Mouse (Mus musculus): Measurements from ENCODE around the gene Sebox. TPM values are rescaled to one million over a fixed set of nuclear protein-coding genes. Genes with fewer than 3 reads are reported as not detected.
A peak's percentile ranks its signal among the peaks of the same experiment; 100 is the strongest.
"Not testable (repeated sequence)": the region's sequence is repeated elsewhere in the genome, so short reads cannot be mapped to it uniquely, and the experiment has no call there.

The Sebox gene
- polyA plus RNA-seq, 1 experiment from 2014 or later, result not detected

GRCm38 (mm10) chr11:78530001-78530400, 26.8 kb downstream of the Sebox start:
- 94% methylated on average over 12 of the region's 12 CpGs for WGBS
- Histone ChIP-seq H3K4me1 (peaks cover 8% of the 10 kb centered on the region), H3K9me3 (no peaks in the 10 kb centered on the region), H3K36me3 (replicated peaks) (peaks cover 87% of the 10 kb centered on the region), H3K4me3 (no peak overlapping the region), H3K27me3 (ENCODE audit: poor library complexity, severe bottlenecking) (no peaks in the 10 kb centered on the region), H3K27ac (no peak overlapping the region)
- no peak for DNase-seq (ENCODE audit: extremely low spot score, low spot score)

GRCm38 (mm10) chr11:78531046-78531445, 27.8 kb downstream of the Sebox start:
- H3K27ac ChIP-seq, result no peak overlapping the region
- H3K36me3 ChIP-seq (replicated peaks), result peaks cover 77% of the 10 kb centered on the region
- DNase-seq (ENCODE audit: extremely low spot score, low spot score), result no peak
- no peaks in the 10 kb centered on the region for H3K9me3 ChIP-seq
- H3K27me3 ChIP-seq (ENCODE audit: poor library complexity, severe bottlenecking), result no peaks in the 10 kb centered on the region
- H3K4me1 ChIP-seq, result peaks cover 12% of the 10 kb centered on the region
- 85% methylated on average over 6 of the region's 6 CpGs for WGBS
- no peak overlapping the region for H3K4me3 ChIP-seq

- Histone ChIP-seq H3K4me1 (peaks cover 12% of the 10 kb centered on the region), H3K36me3 (replicated peaks) (peaks cover 72% of the 10 kb centered on the region)
- not testable (repeated sequence) for H3K9me3 ChIP-seq; H3K27me3 ChIP-seq (ENCODE audit: poor library complexity, severe bottlenecking); DNase-seq (ENCODE audit: extremely low spot score, low spot score); H3K27ac ChIP-seq; H3K4me3 ChIP-seq
- 92% methylated on average over 10 of the region's 10 CpGs for WGBS
Observed at GRCm38 (mm10) chr11:78531515-78531914, 28.3 kb downstream of the Sebox start.

- no peak for DNase-seq (ENCODE audit: extremely low spot score, low spot score)
- H3K4me1 ChIP-seq, result peaks cover 27% of the 10 kb centered on the region
- no peaks in the 10 kb centered on the region for H3K9me3 ChIP-seq
- H3K27me3 ChIP-seq (ENCODE audit: poor library complexity, severe bottlenecking), result no peaks in the 10 kb centered on the region
- H3K36me3 ChIP-seq (replicated peaks), result peaks cover 54% of the 10 kb centered on the region
- H3K27ac ChIP-seq, result no peak overlapping the region
- 96% methylated on average over 4 of the region's 4 CpGs for WGBS
- peak overlapping the region; percentile 89 for H3K4me3 ChIP-seq
Observed at GRCm38 (mm10) chr11:78534516-78534915, 31.3 kb downstream of the Sebox start.

GRCm38 (mm10) chr11:78535376-78536079, 32.3 kb downstream of the Sebox start:
- Histone ChIP-seq H3K9me3 (no peaks in the 10 kb centered on the region), H3K27ac (peak overlapping the region; percentile 93), H3K4me3 (peak overlapping the region; percentile 89), H3K4me1 (peaks cover 27% of the 10 kb centered on the region), H3K36me3 (replicated peaks) (peaks cover 54% of the 10 kb centered on the region), H3K27me3 (ENCODE audit: poor library complexity, severe bottlenecking) (no peaks in the 10 kb centered on the region)
- under 1% methylated on average over 23 of the region's 23 CpGs for WGBS
- DNase-seq (ENCODE audit: extremely low spot score, low spot score), result peak; percentile 37

GRCm38 (mm10) chr11:78536080-78536689, 32.9 kb downstream of the Sebox start, which contains the start of the genes Tnfaip1 and Ift20:
Gene Tnfaip1 (minus strand): TSS chr11:78536332.
Gene Ift20 (plus strand): TSS chr11:78536361.
- H3K36me3 ChIP-seq (replicated peaks), result peaks cover 54% of the 10 kb centered on the region
- under 1% methylated on average over 52 of the region's 52 CpGs for WGBS
- peak within 1 kb of the TSS; percentile 89 for H3K4me3 ChIP-seq

GRCm38 (mm10) chr11:78536690-78537084, 33.4 kb downstream of the Sebox start:
- Histone ChIP-seq H3K27me3 (ENCODE audit: poor library complexity, severe bottlenecking) (no peaks in the 10 kb centered on the region), H3K4me3 (peak overlapping the region; percentile 89), H3K36me3 (replicated peaks) (peaks cover 53% of the 10 kb centered on the region), H3K4me1 (peaks cover 27% of the 10 kb centered on the region), H3K27ac (peak overlapping the region; percentile 93), H3K9me3 (no peaks in the 10 kb centered on the region)
- WGBS, result 5% methylated on average over 14 of the region's 14 CpGs
- no peak for DNase-seq (ENCODE audit: extremely low spot score, low spot score)

More at GRCm38 (mm10) chr11:78536080-78536689, 32.9 kb downstream of the Sebox start, which contains the start of the genes Tnfaip1 and Ift20:
- Histone ChIP-seq H3K9me3 (no peaks in the 10 kb centered on the region), H3K27me3 (ENCODE audit: poor library complexity, severe bottlenecking) (no peaks in the 10 kb centered on the region), H3K4me1 (peaks cover 27% of the 10 kb centered on the region), H3K27ac (peak within 1 kb of the TSS; percentile 93)
- peak; percentile 99 for DNase-seq (ENCODE audit: extremely low spot score, low spot score)

GRCm38 (mm10) chr11:78540358-78540757, 37.1 kb downstream of the Sebox start:
- no peaks in the 10 kb centered on the region for H3K27me3 ChIP-seq (ENCODE audit: poor library complexity, severe bottlenecking)
- H3K9me3 ChIP-seq, result no peaks in the 10 kb centered on the region
- H3K4me1 ChIP-seq, result peaks cover 20% of the 10 kb centered on the region
- H3K27ac ChIP-seq, result no peak overlapping the region
- no peak overlapping the region for H3K4me3 ChIP-seq
- DNase-seq (ENCODE audit: extremely low spot score, low spot score), result no peak
- H3K36me3 ChIP-seq (replicated peaks), result peaks cover 70% of the 10 kb centered on the region
- WGBS, result 87% methylated on average over 3 of the region's 3 CpGs

- Histone ChIP-seq H3K27me3 (ENCODE audit: poor library complexity, severe bottlenecking) (no peaks in the 10 kb centered on the region), H3K27ac (no peak overlapping the region), H3K9me3 (no peaks in the 10 kb centered on the region), H3K36me3 (replicated peaks) (peaks cover 72% of the 10 kb centered on the region), H3K4me3 (no peak overlapping the region), H3K4me1 (peaks cover 28% of the 10 kb centered on the region)
- WGBS, result 94% methylated on average over 7 of the region's 7 CpGs
- DNase-seq (ENCODE audit: extremely low spot score, low spot score), result no peak
Observed at GRCm38 (mm10) chr11:78544449-78545111, 41.3 kb downstream of the Sebox start.

GRCm38 (mm10) chr11:78545181-78545580, 41.9 kb downstream of the Sebox start:
- no peak for DNase-seq (ENCODE audit: extremely low spot score, low spot score)
- H3K36me3 ChIP-seq (replicated peaks), result peaks cover 66% of the 10 kb centered on the region
- WGBS, result 80% methylated on average over 8 of the region's 8 CpGs

GRCm38 (mm10) chr11:78547718-78548460, 44.6 kb downstream of the Sebox start:
- DNase-seq (ENCODE audit: extremely low spot score, low spot score), result no peak
- 86% methylated on average over 2 of the region's 2 CpGs for WGBS
- Histone ChIP-seq H3K4me1 (peaks cover 40% of the 10 kb centered on the region), H3K27me3 (ENCODE audit: poor library complexity, severe bottlenecking) (no peaks in the 10 kb centered on the region), H3K27ac (no peak overlapping the region), H3K4me3 (peak overlapping the region; percentile 76; the same call in 1 of the 2 replicates), H3K9me3 (no peaks in the 10 kb centered on the region), H3K36me3 (replicated peaks) (peaks cover 40% of the 10 kb centered on the region)

More at GRCm38 (mm10) chr11:78545181-78545580, 41.9 kb downstream of the Sebox start:
- H3K4me1 ChIP-seq, result peaks cover 32% of the 10 kb centered on the region
- no peak overlapping the region for H3K4me3 ChIP-seq
- no peak overlapping the region for H3K27ac ChIP-seq
- H3K27me3 ChIP-seq (ENCODE audit: poor library complexity, severe bottlenecking), result no peaks in the 10 kb centered on the region
- H3K9me3 ChIP-seq, result no peaks in the 10 kb centered on the region

- H3K36me3 ChIP-seq (replicated peaks), result peaks cover 23% of the 10 kb centered on the region
- H3K27ac ChIP-seq, result peak overlapping the region; percentile 92
- DNase-seq (ENCODE audit: extremely low spot score, low spot score), result no peak
- peak overlapping the region; percentile 76 for H3K4me3 ChIP-seq
- peaks cover 40% of the 10 kb centered on the region for H3K4me1 ChIP-seq
- 21% methylated on average over 5 of the region's 5 CpGs for WGBS
- H3K27me3 ChIP-seq (ENCODE audit: poor library complexity, severe bottlenecking), result no peaks in the 10 kb centered on the region
- H3K9me3 ChIP-seq, result peaks cover 5% of the 10 kb centered on the region; the same call in 1 of the 2 replicates
Observed at GRCm38 (mm10) chr11:78549491-78549987, 46.3 kb downstream of the Sebox start.
